Mouse (Mus musculus): ENCODE data around the gene Ddx25.

GRCm38 (mm10) chr9:35513900-35514299, 44.4 kb downstream of the Ddx25 start:
- TF ChIP-seq CTCF (IDR thresholded peaks at IDR 0.05; ENCODE audit: low read depth) (no peak), EP300 (IDR thresholded peaks at IDR 0.05; ENCODE audit: low read depth) (no peak)
